Mouse (Mus musculus) limb, embryonic 10.5 days (tissue): ENCODE measurements around the gene Slco2a1. TPM values are rescaled to one million over a fixed set of nuclear protein-coding genes. Genes with fewer than 3 reads are reported as not detected.

Experiments
- DNase-seq: peaks from one replicate; pipeline ENCODE4 v3.0.0-alpha.2; 2017; ENCODE audit warnings: low spot score
- H3K27ac ChIP-seq: fragments of 300-500 bp; sonication (generic); 2 replicates; pipeline ENCODE4 v1.5.1; 2016; ENCODE audit warnings: mild to moderate bottlenecking
- H3K27me3 ChIP-seq: fragments of 300-500 bp; sonication (generic); 2 replicates; pipeline ENCODE4 v1.6.1; 2016; ENCODE audit warnings: low read depth, mild to moderate bottlenecking; ENCODE audit not compliant: poor library complexity, severe bottlenecking
- H3K36me3 ChIP-seq: fragments of 300-500 bp; sonication (generic); 2 replicates; pipeline ENCODE4 v1.6.1; 2016; ENCODE audit warnings: mild to moderate bottlenecking, moderate library complexity
- H3K4me1 ChIP-seq: fragments of 300-500 bp; sonication (generic); 2 replicates; pipeline ENCODE4 v1.6.1; 2016
- H3K4me3 ChIP-seq: fragments of 300-500 bp; sonication (generic); 2 replicates; pipeline ENCODE4 v1.5.1; 2016; ENCODE audit warnings: mild to moderate bottlenecking, moderate library complexity
- H3K9me3 ChIP-seq: fragments of 300-500 bp; sonication (generic); replicated peaks from 2 replicates; pipeline ENCODE4 v1.6.1; 2016; ENCODE audit warnings: mild to moderate bottlenecking
- WGBS: fragments of 180-500 bp; shearing (Covaris S2); methylation state at CpG from one replicate; pipeline ENCODE4 v1.1.7; 2016; 5-methylcytosine and 5-hydroxymethylcytosine counted together
- polyA plus RNA-seq: library from polyadenylated mRNA; unstranded; fragments of >200 nt; fragmentation: Nextera tagmentation; extraction: Ambion mirVana; gene quantifications from 2 replicates; pipeline ENCODE4 v1.2.1, GENCODE M21; 2016

The Slco2a1 gene
- polyA plus RNA-seq, 1 experiment from 2014 or later, result 0.50 TPM

GRCm38 (mm10) chr9:102972393-102973050 is 16.0 kb upstream of the Slco2a1 start:
- WGBS, result 87% methylated on average over 2 of the region's 2 CpGs
- no peak for DNase-seq
- H3K27ac ChIP-seq, result peak overlapping the region; percentile 42

GRCm38 (mm10) chr9:102975887-102976286 is 12.6 kb upstream of the Slco2a1 start:
- Histone ChIP-seq H3K27me3 (no peaks in the 10 kb centered on the region), H3K36me3 (no peaks in the 10 kb centered on the region), H3K9me3 (no peaks in the 10 kb centered on the region), H3K4me1 (peaks cover 57% of the 10 kb centered on the region), H3K4me3 (no peak overlapping the region), H3K27ac (no peak overlapping the region)
- no peak for DNase-seq
- 92% methylated on average over 2 of the region's 2 CpGs for WGBS

More at GRCm38 (mm10) chr9:102972393-102973050, 16.0 kb upstream of the Slco2a1 start:
- H3K4me1 ChIP-seq, result peaks cover 31% of the 10 kb centered on the region
- no peaks in the 10 kb centered on the region for H3K9me3 ChIP-seq
- no peaks in the 10 kb centered on the region for H3K27me3 ChIP-seq
- no peaks in the 10 kb centered on the region for H3K36me3 ChIP-seq
- H3K4me3 ChIP-seq, result no peak overlapping the region

GRCm38 (mm10) chr9:102977090-102977489 is 11.4 kb upstream of the Slco2a1 start:
- 75% methylated on average over 1 of the region's 1 CpGs for WGBS
- no peak for DNase-seq
- H3K27ac ChIP-seq, result peak overlapping the region; percentile 72
- H3K4me3 ChIP-seq, result no peak overlapping the region
- H3K27me3 ChIP-seq, result no peaks in the 10 kb centered on the region
- H3K36me3 ChIP-seq, result no peaks in the 10 kb centered on the region
- no peaks in the 10 kb centered on the region for H3K9me3 ChIP-seq
- H3K4me1 ChIP-seq, result peaks cover 57% of the 10 kb centered on the region

- H3K4me1 ChIP-seq, result peaks cover 60% of the 10 kb centered on the region
- H3K27me3 ChIP-seq, result no peaks in the 10 kb centered on the region
- H3K36me3 ChIP-seq, result no peaks in the 10 kb centered on the region
- H3K27ac ChIP-seq, result peak overlapping the region; percentile 72
- H3K4me3 ChIP-seq, result no peak overlapping the region
- no peaks in the 10 kb centered on the region for H3K9me3 ChIP-seq
- peak; percentile 67 for DNase-seq
- WGBS, result 23% methylated on average over 9 of the region's 9 CpGs
These were observed 10.6 kb upstream of the Slco2a1 start for GRCm38 (mm10) chr9:102977791-102978492.

GRCm38 (mm10) chr9:102979011-102979700 is 9.4 kb upstream of the Slco2a1 start:
- peak overlapping the region; percentile 72 for H3K27ac ChIP-seq
- H3K36me3 ChIP-seq, result no peaks in the 10 kb centered on the region
- no peaks in the 10 kb centered on the region for H3K27me3 ChIP-seq
- DNase-seq, result no peak
- WGBS, result 93% methylated on average over 3 of the region's 3 CpGs
- H3K9me3 ChIP-seq, result no peaks in the 10 kb centered on the region
- peaks cover 51% of the 10 kb centered on the region for H3K4me1 ChIP-seq
- no peak overlapping the region for H3K4me3 ChIP-seq

- DNase-seq, result no peak
- Histone ChIP-seq H3K4me3 (no peak overlapping the region), H3K27ac (peak overlapping the region; percentile 72; the same call in 1 of the 2 replicates), H3K4me1 (peaks cover 46% of the 10 kb centered on the region), H3K36me3 (no peaks in the 10 kb centered on the region), H3K9me3 (no peaks in the 10 kb centered on the region), H3K27me3 (no peaks in the 10 kb centered on the region)
- WGBS, result 63% methylated on average over 10 of the region's 10 CpGs
These were observed 8.6 kb upstream of the Slco2a1 start for GRCm38 (mm10) chr9:102979956-102980355.

- H3K36me3 ChIP-seq, result no peaks in the 10 kb centered on the region
- WGBS, result 89% methylated on average over 5 of the region's 5 CpGs
These were observed 8.1 kb upstream of the Slco2a1 start for GRCm38 (mm10) chr9:102980420-102980819.

GRCm38 (mm10) chr9:102981791-102982190 is 6.7 kb upstream of the Slco2a1 start:
- H3K27ac ChIP-seq, result no peak overlapping the region
- H3K4me3 ChIP-seq, result no peak overlapping the region
- H3K27me3 ChIP-seq, result no peaks in the 10 kb centered on the region
- no peaks in the 10 kb centered on the region for H3K9me3 ChIP-seq
- H3K4me1 ChIP-seq, result peaks cover 45% of the 10 kb centered on the region
- no peak for DNase-seq
- H3K36me3 ChIP-seq, result no peaks in the 10 kb centered on the region
- 97% methylated on average over 2 of the region's 2 CpGs for WGBS

More at GRCm38 (mm10) chr9:102980420-102980819, 8.1 kb upstream of the Slco2a1 start:
- Histone ChIP-seq H3K4me1 (peaks cover 46% of the 10 kb centered on the region), H3K9me3 (no peaks in the 10 kb centered on the region), H3K4me3 (no peak overlapping the region), H3K27ac (no peak overlapping the region), H3K27me3 (no peaks in the 10 kb centered on the region)
- DNase-seq, result no peak

- WGBS, result 86% methylated on average over 3 of the region's 3 CpGs
- no peaks in the 10 kb centered on the region for H3K36me3 ChIP-seq
- H3K27ac ChIP-seq, result no peak overlapping the region
- peaks cover 40% of the 10 kb centered on the region for H3K4me1 ChIP-seq
- no peak overlapping the region for H3K4me3 ChIP-seq
- no peaks in the 10 kb centered on the region for H3K9me3 ChIP-seq
- no peaks in the 10 kb centered on the region for H3K27me3 ChIP-seq
- DNase-seq, result no peak
These were observed 6.1 kb upstream of the Slco2a1 start for GRCm38 (mm10) chr9:102982376-102982775.

- Histone ChIP-seq H3K4me3 (no peak overlapping the region), H3K36me3 (no peaks in the 10 kb centered on the region), H3K27me3 (no peaks in the 10 kb centered on the region), H3K9me3 (no peaks in the 10 kb centered on the region), H3K4me1 (peaks cover 12% of the 10 kb centered on the region), H3K27ac (no peak overlapping the region)
- no peak for DNase-seq
- 80% methylated on average over 1 of the region's 1 CpGs for WGBS
These were observed 3.4 kb upstream of the Slco2a1 start for GRCm38 (mm10) chr9:102985111-102985510.

GRCm38 (mm10) chr9:102985939-102986338 is 2.6 kb upstream of the Slco2a1 start:
- H3K4me3 ChIP-seq, result no peak overlapping the region
- no peak overlapping the region for H3K27ac ChIP-seq
- H3K27me3 ChIP-seq, result no peaks in the 10 kb centered on the region
- WGBS, result 17% methylated on average over 4 of the region's 4 CpGs
- peaks cover 12% of the 10 kb centered on the region for H3K4me1 ChIP-seq
- no peak for DNase-seq
- no peaks in the 10 kb centered on the region for H3K36me3 ChIP-seq
- no peaks in the 10 kb centered on the region for H3K9me3 ChIP-seq

- no peaks in the 10 kb centered on the region for H3K9me3 ChIP-seq
- no peak overlapping the region for H3K27ac ChIP-seq
- no peak overlapping the region for H3K4me3 ChIP-seq
- peaks cover 16% of the 10 kb centered on the region for H3K4me1 ChIP-seq
- no peaks in the 10 kb centered on the region for H3K27me3 ChIP-seq
- no peak for DNase-seq
- H3K36me3 ChIP-seq, result no peaks in the 10 kb centered on the region
- WGBS, result 49% methylated on average over 6 of the region's 6 CpGs
These were observed 2.0 kb downstream of the Slco2a1 start for GRCm38 (mm10) chr9:102990306-102991133.
